Mouse (Mus musculus) layer of hippocampus, adult 9-11 months (tissue): ENCODE data around the gene 4930507D05Rik.
A peak's percentile ranks its signal among the peaks of the same experiment; 100 is the strongest.
"Not testable (repeated sequence)": the region's sequence is repeated elsewhere in the genome, so short reads cannot be mapped to it uniquely, and the experiment has no call there.

Experiments used
- DNase-seq: peaks from one replicate; pipeline ENCODE4 v3.0.0; 2022

Gene 4930507D05Rik

DNA sequence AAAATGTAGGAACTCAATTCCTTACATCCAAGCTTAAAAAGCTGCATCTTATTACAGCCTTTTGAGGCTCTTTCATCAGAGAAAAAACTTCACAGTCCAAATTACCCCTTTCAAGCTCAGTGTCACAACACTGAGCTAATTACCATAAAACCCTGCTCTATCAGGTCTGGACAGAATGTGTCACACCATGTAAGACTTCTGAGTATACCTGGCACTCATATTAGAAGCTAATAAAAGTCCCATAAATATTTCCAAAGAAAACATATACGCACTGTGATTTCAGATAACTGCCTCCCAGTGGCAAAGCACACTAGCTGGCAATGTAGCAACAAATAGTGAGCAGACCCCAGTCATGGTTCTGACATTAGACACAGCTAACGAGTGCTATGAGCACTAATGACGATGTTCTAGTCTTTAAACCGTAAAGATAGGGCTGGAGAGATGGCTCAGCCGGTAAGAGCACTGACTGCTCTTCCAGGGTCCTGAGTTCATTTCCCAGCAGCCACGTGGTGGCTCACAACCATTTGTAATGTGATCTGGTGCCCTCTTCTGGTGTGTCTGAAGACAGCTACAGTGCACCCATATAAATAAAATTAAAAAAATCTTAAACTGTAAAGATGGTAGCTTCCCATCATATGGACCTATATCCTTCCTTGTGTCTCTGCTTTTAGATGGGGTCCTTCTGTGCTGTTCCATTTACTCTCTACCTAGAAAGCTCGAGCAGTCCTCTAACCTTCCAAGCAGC is 32.0 kb downstream of the 4930507D05Rik start:
- DNase-seq, result no peak

DNA sequence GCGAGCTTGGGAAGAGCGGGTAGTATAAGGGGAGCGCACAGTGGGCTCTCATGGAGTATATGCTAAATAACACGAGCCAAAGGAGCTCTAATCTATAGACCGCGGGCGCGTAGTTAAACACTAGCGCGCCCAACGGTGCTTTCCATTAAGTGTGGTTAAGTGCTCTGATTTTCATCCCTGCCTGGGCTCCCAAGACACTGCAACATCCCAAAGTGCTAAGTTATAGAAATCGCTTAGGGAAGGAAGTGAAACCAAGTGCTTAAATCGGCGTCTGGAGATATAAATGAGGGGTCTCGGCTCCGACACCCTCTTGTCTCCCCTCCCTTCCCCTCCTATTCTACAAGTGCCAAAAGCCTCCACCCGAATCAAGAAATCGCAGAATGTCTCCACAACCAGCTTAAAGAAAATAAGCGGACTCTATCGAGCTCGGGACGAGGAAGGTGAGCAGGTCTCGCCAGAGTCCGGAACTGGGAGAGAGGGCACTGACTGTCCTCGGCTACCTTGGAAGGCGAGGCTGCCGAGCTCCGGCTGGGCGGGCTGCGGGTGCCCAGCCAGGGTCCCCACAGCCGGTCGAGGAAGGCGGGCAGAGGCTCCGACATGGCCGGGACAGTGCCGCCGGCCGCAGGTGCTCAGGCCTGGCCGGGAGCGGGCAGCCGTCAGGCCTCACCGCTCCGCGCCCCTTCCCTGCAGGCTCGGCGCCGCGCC is 36.7 kb downstream of the 4930507D05Rik start:
- no peak for DNase-seq

DNA sequence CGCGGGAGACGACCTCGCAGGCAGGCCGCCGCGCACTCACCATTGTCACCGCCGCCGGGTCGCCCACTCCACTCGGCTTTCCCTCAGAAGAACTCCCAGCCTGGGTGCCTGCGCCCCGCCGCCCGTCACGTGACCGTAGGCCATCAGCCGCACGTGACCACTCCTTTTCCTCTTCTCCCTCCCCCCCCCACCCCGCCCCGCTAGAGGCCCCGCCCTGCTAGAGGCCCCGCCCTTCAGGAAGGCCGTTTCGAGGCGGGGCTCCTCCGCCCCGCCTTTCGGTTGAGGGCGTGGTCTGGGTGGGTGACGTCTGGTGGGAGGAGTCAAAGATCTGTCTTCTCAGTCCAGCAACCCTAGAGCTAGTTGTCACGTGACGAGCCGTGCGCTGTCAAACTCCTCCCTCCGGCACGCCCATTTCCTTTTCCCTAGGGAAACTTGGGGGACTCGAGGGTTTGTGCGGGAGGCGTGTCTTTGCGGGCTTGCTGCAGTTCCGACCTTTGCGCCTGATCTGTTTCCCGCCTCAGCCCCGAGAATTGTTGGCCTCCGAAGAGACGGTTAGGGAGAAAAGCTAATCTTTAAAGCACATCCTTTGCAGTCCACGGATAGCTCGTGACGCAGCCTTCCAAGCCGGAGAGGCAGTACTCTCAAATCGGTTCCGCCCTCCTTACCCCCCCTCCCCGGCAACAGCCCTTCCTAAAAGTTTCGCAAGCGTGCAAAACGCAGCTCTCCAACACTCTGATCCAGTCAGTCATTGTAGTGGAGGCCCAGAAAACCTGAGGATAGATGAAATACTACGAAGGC is 37.5 kb downstream of the 4930507D05Rik start, which contains the start of gene Vps26a:
Gene Vps26a, minus strand, starts transcription at position 188 of the 798 bp plus-strand sequence.
- peak; percentile 99 for DNase-seq

DNA sequence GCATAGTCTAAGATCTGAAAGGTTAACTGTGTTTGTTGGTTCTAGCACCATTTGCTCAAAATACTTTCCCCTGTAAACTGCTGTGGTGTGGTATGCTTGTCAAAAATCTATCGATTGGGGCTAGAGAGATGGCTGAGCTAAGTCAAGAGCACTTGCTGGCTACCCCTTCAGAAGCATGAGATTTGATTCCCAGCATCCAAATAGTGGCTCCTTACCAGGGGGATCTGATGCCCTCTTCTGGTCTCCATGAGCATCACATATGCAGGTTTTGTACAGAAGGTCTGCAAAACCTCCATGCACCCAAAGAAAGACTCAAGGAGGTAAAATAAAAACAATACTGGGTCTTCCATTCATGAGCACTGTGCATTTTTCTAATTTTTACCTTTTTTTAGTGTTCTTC is 39.0 kb downstream of the 4930507D05Rik start:
- DNase-seq, result no peak

DNA sequence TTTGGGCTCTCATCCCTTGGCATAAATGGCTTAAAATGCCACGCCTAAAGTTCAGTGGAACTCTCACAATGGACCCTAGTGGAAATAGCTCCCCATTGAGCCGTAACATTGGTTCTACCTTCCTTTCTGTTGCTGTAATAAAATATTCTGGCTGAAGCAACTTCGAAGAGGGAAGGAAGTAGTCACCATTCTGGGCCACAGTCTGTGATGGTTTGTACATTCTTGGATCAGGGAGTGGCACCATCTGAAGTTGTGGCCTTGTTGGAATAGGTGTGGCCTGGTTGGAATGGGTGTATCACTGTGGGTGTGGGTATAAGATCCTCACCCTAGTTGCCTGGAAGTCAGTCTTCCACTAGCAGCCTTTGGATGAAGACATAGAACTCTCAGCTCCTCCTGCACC is 42.4 kb downstream of the 4930507D05Rik start:
- DNase-seq, result not testable (repeated sequence)

DNA sequence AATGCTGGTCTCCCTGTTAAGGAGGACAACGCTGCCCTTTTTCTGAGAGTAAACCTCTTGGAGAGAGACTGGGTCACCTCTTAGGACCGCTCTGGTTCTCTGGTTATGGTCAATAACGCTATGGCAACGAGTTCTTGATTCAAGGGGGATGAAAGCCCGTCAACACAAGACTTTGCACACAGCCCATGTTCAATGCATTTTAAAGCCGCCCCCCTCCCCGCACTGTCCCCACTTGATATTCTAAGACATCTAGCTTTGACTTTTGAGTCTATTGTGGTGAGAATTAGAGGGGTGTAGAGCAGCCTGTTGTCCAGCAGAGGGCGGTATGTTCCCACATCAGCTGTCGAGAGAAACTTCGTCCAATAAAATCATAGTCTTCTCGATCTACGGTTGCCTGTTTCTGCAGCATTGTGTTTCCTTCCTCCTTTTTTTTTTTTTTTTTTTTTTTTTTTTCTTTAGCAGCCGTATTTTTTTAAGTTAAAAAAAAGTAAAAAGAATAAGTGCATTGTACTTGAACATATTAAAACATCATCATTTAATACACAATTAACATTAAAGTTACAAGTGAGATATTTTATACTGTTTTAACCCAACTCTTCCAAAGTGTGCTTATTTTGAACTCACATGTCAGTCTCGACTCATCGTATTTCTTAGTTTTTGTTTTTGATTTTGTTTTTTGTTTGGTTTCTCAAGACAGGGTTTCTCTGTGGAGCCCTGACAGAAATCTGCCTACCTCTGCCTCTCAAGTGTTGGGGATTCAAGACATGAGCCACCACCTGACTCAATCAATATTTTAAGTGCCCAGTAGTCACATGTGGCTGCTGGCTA is 51.0 kb downstream of the 4930507D05Rik start:
- peak; percentile 27 for DNase-seq
